Mouse (Mus musculus): ENCODE results near the gene Tuft1. TPM values are rescaled to one million over a fixed set of nuclear protein-coding genes. Genes with fewer than 3 reads are reported as not detected.
"Not testable (repeated sequence)": the region's sequence is repeated elsewhere in the genome, so short reads cannot be mapped to it uniquely, and the experiment has no call there.

Gene Tuft1
- total RNA-seq, 1 experiment: 6.7 TPM

- in situ Hi-C loops (cut with MboI; ENCODE audit: low sequenced_read_pairs in 2 of 2, unreplicated experiment in 2 of 2): no loop called here
- DNase-seq (ENCODE audit: low read depth, low spot score): no peak
- Histone ChIP-seq H3K4me1 (ENCODE audit: control insufficient read depth in 2 of 2, insufficient read depth in 2 of 2, low read length in 2 of 2, poor library complexity in 1 of 2) (no peaks in the 10 kb centered on the region), H3K4me3 (ENCODE audit: insufficient read depth in 1 of 2, low read depth in 1 of 2, low read length in 2 of 2, poor library complexity in 1 of 2, severe bottlenecking in 1 of 2) (no peak overlapping the region), H3K9ac (ENCODE audit: insufficient read depth, low read depth, low read length, poor library complexity, severe bottlenecking) (no peak overlapping the region), H3K9me3 (ENCODE audit: control insufficient read depth, insufficient read depth, low read depth, low read length) (no peaks in the 10 kb centered on the region), H3K27ac (ENCODE audit: insufficient read depth, low read depth, low read length, poor library complexity, severe bottlenecking) (no peak overlapping the region), H3K36me3 (ENCODE audit: control insufficient read depth, insufficient read depth, low read length, poor library complexity, severe bottlenecking) (no peaks in the 10 kb centered on the region)
- TF ChIP-seq ZNF384 (IDR thresholded peaks at IDR 0.05; ENCODE audit: low read depth, low read length): no peak
- TF ChIP-seq MAFK (IDR thresholded peaks at IDR 0.05; ENCODE audit: insufficient read depth, low read depth, low read length): no peak
- TF ChIP-seq ZC3H11A (IDR thresholded peaks at IDR 0.05; ENCODE audit: borderline replicate concordance, low read depth, low read length): no peak
- TF ChIP-seq HCFC1 (IDR thresholded peaks at IDR 0.05; ENCODE audit: borderline replicate concordance, insufficient read depth, low read length): no peak
- no peak for TF ChIP-seq CHD2 (IDR thresholded peaks at IDR 0.05; ENCODE audit: low read depth, low read length)
These were observed 25.0 kb upstream of the Tuft1 start for GRCm38 (mm10) chr3:94683646-94684045.

DNA sequence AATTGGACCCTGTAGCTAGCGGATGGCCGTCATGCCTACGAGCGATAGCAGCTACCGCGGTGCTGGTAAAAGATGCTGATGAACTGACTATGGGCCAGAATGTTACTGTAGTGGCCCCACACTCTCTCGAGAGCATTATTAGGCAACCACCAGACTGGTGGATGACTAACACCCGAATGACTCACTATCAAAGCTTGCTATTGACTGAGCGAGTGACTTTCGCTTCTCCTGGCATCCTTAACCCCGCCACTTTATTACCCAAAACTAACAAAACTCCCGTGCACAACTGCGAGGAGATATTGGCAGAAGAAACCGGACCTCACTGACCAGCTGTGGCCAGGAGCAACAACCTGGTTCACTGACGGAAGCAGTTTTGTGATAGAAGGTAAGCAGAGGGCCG, 22.1 kb upstream of the Tuft1 start:
- peaks cover 2% of the 10 kb centered on the region for H3K9me3 ChIP-seq (ENCODE audit: control insufficient read depth, insufficient read depth, low read depth, low read length)
- no peak overlapping the region for H3K27ac ChIP-seq (ENCODE audit: insufficient read depth, low read depth, low read length, poor library complexity, severe bottlenecking)
- TF ChIP-seq HCFC1 (IDR thresholded peaks at IDR 0.05; ENCODE audit: borderline replicate concordance, insufficient read depth, low read length) (no peak), MAFK (IDR thresholded peaks at IDR 0.05; ENCODE audit: insufficient read depth, low read depth, low read length) (no peak), ZNF384 (IDR thresholded peaks at IDR 0.05; ENCODE audit: low read depth, low read length) (no peak), ZC3H11A (IDR thresholded peaks at IDR 0.05; ENCODE audit: borderline replicate concordance, low read depth, low read length) (no peak), CHD2 (IDR thresholded peaks at IDR 0.05; ENCODE audit: low read depth, low read length) (no peak)
- H3K4me3 ChIP-seq (ENCODE audit: insufficient read depth in 1 of 2, low read depth in 1 of 2, low read length in 2 of 2, poor library complexity in 1 of 2, severe bottlenecking in 1 of 2): no peak overlapping the region
- H3K4me1 ChIP-seq (ENCODE audit: control insufficient read depth in 2 of 2, insufficient read depth in 2 of 2, low read length in 2 of 2, poor library complexity in 1 of 2): no peaks in the 10 kb centered on the region
- no peak overlapping the region for H3K9ac ChIP-seq (ENCODE audit: insufficient read depth, low read depth, low read length, poor library complexity, severe bottlenecking)
- DNase-seq (ENCODE audit: low read depth, low spot score): no peak
- in situ Hi-C loops (cut with MboI; ENCODE audit: low sequenced_read_pairs in 2 of 2, unreplicated experiment in 2 of 2): no loop called here
- H3K36me3 ChIP-seq (ENCODE audit: control insufficient read depth, insufficient read depth, low read length, poor library complexity, severe bottlenecking): no peaks in the 10 kb centered on the region

DNA sequence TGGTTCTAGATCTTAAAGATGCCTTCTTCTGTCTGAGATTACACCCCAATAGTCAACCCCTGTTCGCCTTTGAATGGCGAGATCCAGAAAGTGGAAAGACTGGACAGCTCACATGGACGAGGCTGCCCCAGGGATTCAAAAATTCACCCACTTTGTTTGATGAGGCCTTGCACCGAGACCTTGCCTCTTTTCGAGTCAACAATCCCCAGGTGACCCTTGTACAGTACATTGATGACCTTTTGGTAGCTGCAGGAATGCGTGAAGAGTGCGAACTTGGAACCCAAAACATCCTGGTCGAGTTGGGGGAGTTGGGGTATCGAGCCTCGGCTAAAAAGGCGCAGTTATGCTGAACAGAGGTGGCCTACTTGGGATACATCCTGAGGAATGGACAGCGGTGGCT, 21.4 kb upstream of the Tuft1 start:
- H3K4me1 ChIP-seq (ENCODE audit: control insufficient read depth in 2 of 2, insufficient read depth in 2 of 2, low read length in 2 of 2, poor library complexity in 1 of 2); H3K36me3 ChIP-seq (ENCODE audit: control insufficient read depth, insufficient read depth, low read length, poor library complexity, severe bottlenecking); H3K4me3 ChIP-seq (ENCODE audit: insufficient read depth in 1 of 2, low read depth in 1 of 2, low read length in 2 of 2, poor library complexity in 1 of 2, severe bottlenecking in 1 of 2); H3K9me3 ChIP-seq (ENCODE audit: control insufficient read depth, insufficient read depth, low read depth, low read length); H3K27ac ChIP-seq (ENCODE audit: insufficient read depth, low read depth, low read length, poor library complexity, severe bottlenecking); in situ Hi-C loops (cut with MboI; ENCODE audit: low sequenced_read_pairs in 2 of 2, unreplicated experiment in 2 of 2); DNase-seq (ENCODE audit: low read depth, low spot score); H3K9ac ChIP-seq (ENCODE audit: insufficient read depth, low read depth, low read length, poor library complexity, severe bottlenecking): not testable (repeated sequence)

- in situ Hi-C loops (cut with MboI; ENCODE audit: low sequenced_read_pairs in 2 of 2, unreplicated experiment in 2 of 2): no loop called here
- Histone ChIP-seq H3K4me3 (ENCODE audit: insufficient read depth in 1 of 2, low read depth in 1 of 2, low read length in 2 of 2, poor library complexity in 1 of 2, severe bottlenecking in 1 of 2) (no peak overlapping the region), H3K9ac (ENCODE audit: insufficient read depth, low read depth, low read length, poor library complexity, severe bottlenecking) (no peak overlapping the region), H3K9me3 (ENCODE audit: control insufficient read depth, insufficient read depth, low read depth, low read length) (peaks cover 2% of the 10 kb centered on the region), H3K36me3 (ENCODE audit: control insufficient read depth, insufficient read depth, low read length, poor library complexity, severe bottlenecking) (no peaks in the 10 kb centered on the region), H3K27ac (ENCODE audit: insufficient read depth, low read depth, low read length, poor library complexity, severe bottlenecking) (no peak overlapping the region), H3K4me1 (ENCODE audit: control insufficient read depth in 2 of 2, insufficient read depth in 2 of 2, low read length in 2 of 2, poor library complexity in 1 of 2) (no peaks in the 10 kb centered on the region)
- no peak for TF ChIP-seq MAFK (IDR thresholded peaks at IDR 0.05; ENCODE audit: insufficient read depth, low read depth, low read length)
- no peak for TF ChIP-seq HCFC1 (IDR thresholded peaks at IDR 0.05; ENCODE audit: borderline replicate concordance, insufficient read depth, low read length)
- TF ChIP-seq ZNF384 (IDR thresholded peaks at IDR 0.05; ENCODE audit: low read depth, low read length): no peak
- no peak for TF ChIP-seq ZC3H11A (IDR thresholded peaks at IDR 0.05; ENCODE audit: borderline replicate concordance, low read depth, low read length)
- no peak for TF ChIP-seq CHD2 (IDR thresholded peaks at IDR 0.05; ENCODE audit: low read depth, low read length)
- DNase-seq (ENCODE audit: low read depth, low spot score): no peak
These were observed 20.7 kb upstream of the Tuft1 start for GRCm38 (mm10) chr3:94679351-94679841.

GRCm38 (mm10) chr3:94675101-94675500, 16.4 kb upstream of the Tuft1 start:
- H3K36me3 ChIP-seq (ENCODE audit: control insufficient read depth, insufficient read depth, low read length, poor library complexity, severe bottlenecking); H3K27ac ChIP-seq (ENCODE audit: insufficient read depth, low read depth, low read length, poor library complexity, severe bottlenecking); in situ Hi-C loops (cut with MboI; ENCODE audit: low sequenced_read_pairs in 2 of 2, unreplicated experiment in 2 of 2); DNase-seq (ENCODE audit: low read depth, low spot score); H3K4me1 ChIP-seq (ENCODE audit: control insufficient read depth in 2 of 2, insufficient read depth in 2 of 2, low read length in 2 of 2, poor library complexity in 1 of 2); H3K4me3 ChIP-seq (ENCODE audit: insufficient read depth in 1 of 2, low read depth in 1 of 2, low read length in 2 of 2, poor library complexity in 1 of 2, severe bottlenecking in 1 of 2); H3K9me3 ChIP-seq (ENCODE audit: control insufficient read depth, insufficient read depth, low read depth, low read length); H3K9ac ChIP-seq (ENCODE audit: insufficient read depth, low read depth, low read length, poor library complexity, severe bottlenecking): not testable (repeated sequence)

DNA sequence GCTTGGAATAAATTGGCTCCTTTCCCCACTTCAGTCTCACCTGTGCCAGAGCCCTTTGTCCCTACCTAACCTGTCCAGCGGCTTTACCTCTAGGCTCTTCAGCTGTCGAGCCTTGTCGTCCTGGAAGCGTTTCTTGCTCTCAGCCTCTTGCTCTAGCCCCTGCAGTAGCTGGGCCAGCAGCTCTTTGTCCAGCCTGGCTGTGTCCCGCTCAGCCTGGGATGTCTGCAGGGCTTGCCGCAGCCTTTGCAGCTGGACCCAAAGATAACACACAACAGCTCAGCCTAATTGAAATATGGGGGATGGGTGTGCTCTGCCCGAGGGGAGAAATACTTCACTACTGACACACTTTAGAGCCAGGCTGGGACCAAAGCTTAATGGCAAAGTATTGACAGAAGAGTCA, 7.2 kb upstream of the Tuft1 start:
- H3K4me3 ChIP-seq (ENCODE audit: insufficient read depth in 1 of 2, low read depth in 1 of 2, low read length in 2 of 2, poor library complexity in 1 of 2, severe bottlenecking in 1 of 2); H3K9ac ChIP-seq (ENCODE audit: insufficient read depth, low read depth, low read length, poor library complexity, severe bottlenecking); H3K4me1 ChIP-seq (ENCODE audit: control insufficient read depth in 2 of 2, insufficient read depth in 2 of 2, low read length in 2 of 2, poor library complexity in 1 of 2); H3K27ac ChIP-seq (ENCODE audit: insufficient read depth, low read depth, low read length, poor library complexity, severe bottlenecking); H3K9me3 ChIP-seq (ENCODE audit: control insufficient read depth, insufficient read depth, low read depth, low read length); DNase-seq (ENCODE audit: low read depth, low spot score); H3K36me3 ChIP-seq (ENCODE audit: control insufficient read depth, insufficient read depth, low read length, poor library complexity, severe bottlenecking); in situ Hi-C loops (cut with MboI; ENCODE audit: low sequenced_read_pairs in 2 of 2, unreplicated experiment in 2 of 2): not testable (repeated sequence)

DNA sequence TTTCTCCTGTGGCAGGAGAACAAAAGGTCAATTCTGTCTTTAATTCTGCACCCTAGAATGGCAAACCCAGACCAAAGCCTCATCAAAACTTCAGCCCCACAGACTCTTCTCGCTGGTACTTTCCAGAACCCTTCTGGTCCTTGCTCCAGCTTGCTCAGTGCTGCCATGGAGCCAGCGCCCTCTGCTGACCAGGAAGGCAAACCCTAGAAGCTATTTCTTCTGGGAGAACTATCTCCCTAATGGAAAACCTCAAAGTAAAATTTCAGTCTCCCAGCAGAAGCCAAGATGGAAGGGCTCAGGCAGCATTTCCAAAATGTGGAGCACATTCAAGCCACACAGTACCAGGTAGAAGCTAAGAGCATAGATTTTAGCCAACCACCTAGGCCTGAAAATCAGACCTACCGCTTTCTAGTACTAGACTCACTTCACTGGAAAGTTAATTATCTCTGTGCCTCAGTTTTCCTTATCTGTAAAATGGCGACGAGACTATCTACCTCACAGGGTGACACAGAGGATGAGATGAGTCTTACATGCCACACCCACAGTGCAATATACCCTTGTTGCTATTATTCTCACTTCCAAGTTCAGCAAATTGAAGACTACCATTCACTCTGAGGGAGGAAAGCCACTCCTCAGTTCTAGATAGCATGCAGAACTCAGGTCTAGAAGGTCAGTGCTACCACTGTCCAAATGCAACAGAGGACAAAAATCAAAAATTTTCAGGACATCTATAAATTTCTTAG, 6.6 kb upstream of the Tuft1 start:
- H3K9me3 ChIP-seq (ENCODE audit: control insufficient read depth, insufficient read depth, low read depth, low read length); H3K9ac ChIP-seq (ENCODE audit: insufficient read depth, low read depth, low read length, poor library complexity, severe bottlenecking); in situ Hi-C loops (cut with MboI; ENCODE audit: low sequenced_read_pairs in 2 of 2, unreplicated experiment in 2 of 2); H3K4me1 ChIP-seq (ENCODE audit: control insufficient read depth in 2 of 2, insufficient read depth in 2 of 2, low read length in 2 of 2, poor library complexity in 1 of 2); DNase-seq (ENCODE audit: low read depth, low spot score); H3K36me3 ChIP-seq (ENCODE audit: control insufficient read depth, insufficient read depth, low read length, poor library complexity, severe bottlenecking); H3K4me3 ChIP-seq (ENCODE audit: insufficient read depth in 1 of 2, low read depth in 1 of 2, low read length in 2 of 2, poor library complexity in 1 of 2, severe bottlenecking in 1 of 2); H3K27ac ChIP-seq (ENCODE audit: insufficient read depth, low read depth, low read length, poor library complexity, severe bottlenecking): not testable (repeated sequence)
